Mouse (Mus musculus) CH12.LX (cell line): Measurements from ENCODE around the gene Gm20388. TPM values are rescaled to one million over a fixed set of nuclear protein-coding genes. Genes with fewer than 3 reads are reported as not detected.

Source experiments
- DNase-seq: peaks from one replicate; pipeline ENCODE4 v3.0.0-alpha.2; 2013; ENCODE audit errors: extremely low read depth
- H3K27ac ChIP-seq: 2 replicates; pipeline ENCODE4 v1.5.1; 2012; ENCODE audit warnings: low read depth, mild to moderate bottlenecking, control low read depth, moderate library complexity; ENCODE audit not compliant: insufficient read depth
- H3K27me3 ChIP-seq: replicated peaks from 2 replicates; pipeline ENCODE3; 2012; ENCODE audit warnings: inconsistent platforms
- H3K36me3 ChIP-seq, 2 experiments: replicated peaks in 1 of 2; 2 replicates each; pipeline versions ENCODE3 to v1.6.1; 2012; ENCODE audit warnings: inconsistent platforms in 1 of 2, low read length in 1 of 2, mild to moderate bottlenecking in 1 of 2, mixed read lengths in 1 of 2, moderate library complexity in 1 of 2; ENCODE audit not compliant: control insufficient read depth in 1 of 2, insufficient read depth in 1 of 2
- H3K4me1 ChIP-seq, 2 experiments: 2 replicates each; pipeline ENCODE4 v1.6.1; 2012; ENCODE audit warnings: inconsistent platforms in 1 of 2, moderate library complexity in 1 of 2; ENCODE audit not compliant: insufficient read depth in 2 of 2, control insufficient read depth in 1 of 2
- H3K4me2 ChIP-seq: 2 replicates; pipeline ENCODE4 v1.6.1; 2012; ENCODE audit warnings: low read depth, mild to moderate bottlenecking, control low read depth; ENCODE audit not compliant: poor library complexity, insufficient read depth, severe bottlenecking
- H3K4me3 ChIP-seq, 3 experiments: fragments of 150-350 bp in 1 of 3; sonication (generic) in 1 of 3; replicated peaks in 1 of 3; 2 replicates each; pipeline versions ENCODE3 to v1.5.1; 2011 to 2012; ENCODE audit warnings: low read depth in 2 of 3, low read length in 2 of 3, mild to moderate bottlenecking in 2 of 3, moderate library complexity in 2 of 3, control low read depth in 1 of 3, improper control_type of control experiment in 1 of 3, inconsistent platforms in 1 of 3, mixed read lengths in 1 of 3; ENCODE audit not compliant: poor library complexity in 1 of 3
- H3K79me2 ChIP-seq: replicated peaks from 2 replicates; pipeline ENCODE4 v1.6.1; 2012; ENCODE audit warnings: mild to moderate bottlenecking, moderate library complexity; ENCODE audit not compliant: control insufficient read depth, poor library complexity, insufficient read depth, severe bottlenecking; ENCODE audit errors: extremely low read depth
- H3K9ac ChIP-seq: 2 replicates; pipeline ENCODE4 v1.6.1; 2012; ENCODE audit warnings: low read depth, mild to moderate bottlenecking, control low read depth, moderate library complexity; ENCODE audit not compliant: insufficient read depth
- H3K9me3 ChIP-seq: replicated peaks from 2 replicates; pipeline ENCODE3; 2012; ENCODE audit warnings: low read length, inconsistent platforms, mixed read lengths
- CHD1 ChIP-seq: IDR thresholded peaks from 2 replicates; pipeline ENCODE4 v1.6.1; 2012; ENCODE audit warnings: low read depth, low read length, improper control_type of control experiment, inconsistent platforms
- E2F4 ChIP-seq: IDR thresholded peaks from 2 replicates; pipeline ENCODE4 v1.6.1; 2011; ENCODE audit warnings: low read depth, low read length, improper control_type of control experiment; ENCODE audit not compliant: insufficient replicate concordance
- ETS1 ChIP-seq: conservative IDR thresholded peaks from 2 replicates; pipeline ENCODE4 v1.6.1; 2012; ENCODE audit warnings: low read depth, mild to moderate bottlenecking, inconsistent platforms, low read length, improper control_type of control experiment, moderate library complexity
- HCFC1 ChIP-seq: IDR thresholded peaks from 2 replicates; pipeline ENCODE4 v1.6.1; 2012; ENCODE audit warnings: low read depth, mild to moderate bottlenecking, inconsistent platforms, low read length, improper control_type of control experiment
- IRF4 ChIP-seq: IDR thresholded peaks from 2 replicates; pipeline ENCODE4 v1.6.1; 2014; ENCODE audit warnings: low read depth, mild to moderate bottlenecking, inconsistent platforms, low read length, improper control_type of control experiment
- JUND ChIP-seq: conservative IDR thresholded peaks from 2 replicates; pipeline ENCODE4 v1.6.1; 2011; ENCODE audit warnings: low read depth, low read length, improper control_type of control experiment
- MXI1 ChIP-seq: IDR thresholded peaks from 2 replicates; pipeline ENCODE4 v1.6.1; 2011; ENCODE audit warnings: mild to moderate bottlenecking, low read depth, low read length, improper control_type of control experiment
- MYC ChIP-seq: IDR thresholded peaks from 2 replicates; pipeline ENCODE4 v1.6.1; 2011; ENCODE audit warnings: low read depth, mild to moderate bottlenecking, improper control_type of control experiment, low read length
- RAD21 ChIP-seq: IDR thresholded peaks from 2 replicates; pipeline ENCODE4 v1.6.1; 2011; ENCODE audit warnings: low read depth, mild to moderate bottlenecking, low read length, improper control_type of control experiment, moderate library complexity
- TBP ChIP-seq: conservative IDR thresholded peaks from 2 replicates; pipeline ENCODE4 v1.6.1; 2011; ENCODE audit warnings: low read depth, low read length, improper control_type of control experiment
- UBTF ChIP-seq: IDR thresholded peaks from 2 replicates; pipeline ENCODE4 v1.6.1; 2012; ENCODE audit warnings: low read depth, mild to moderate bottlenecking, inconsistent platforms, low read length, improper control_type of control experiment, moderate library complexity
- ZMIZ1 ChIP-seq: IDR thresholded peaks from 2 replicates; pipeline ENCODE4 v1.6.1; 2012; ENCODE audit warnings: low read depth, mild to moderate bottlenecking, inconsistent platforms, low read length, improper control_type of control experiment
- dilution Hi-C: fragments of 300-500 bp; cut with MboI; formaldehyde crosslinking; loops from 2 replicates; pipeline ENCODE4 v1.14.3; 2020; ENCODE audit warnings: low sequenced_read_pairs; ENCODE audit not compliant: extremely low pct_unique_long_range_greater_than_20kb, extremely low pct_ligation_motif_present
- in situ Hi-C: fragments of 300-500 bp; cut with MboI; formaldehyde crosslinking; loops from 3 replicates; pipeline ENCODE4 v1.14.3; 2019; ENCODE audit warnings: low sequenced_read_pairs, low pct_ligation_motif_present, low pct_unique_long_range_greater_than_20kb, mixed read lengths
- polyA plus RNA-seq: library from polyadenylated mRNA; unstranded; fragments of >175 nt; gene quantifications from 2 replicates; pipeline ENCODE4 v1.2.1, GENCODE M21; 2012; ENCODE audit warnings: low read depth; ENCODE audit not compliant: insufficient read length
- total RNA-seq, 2 experiments: library from RNA; depleted of rRNA; stranded (reverse); fragments of 300-350 nt in 1 of 2; fragments of >200 nt in 1 of 2; gene quantifications; 2 replicates each; pipeline ENCODE4 v1.2.3; 2012 to 2014

Gene Gm20388
- total and polyA plus RNA-seq, 3 experiments: 14.8 to 26.3 (median 22.2) TPM

GRCm38 (mm10) chr8:122106270-122106669 is 2195.6 kb downstream of the Gm20388 start:
- peaks cover 4% of the 10 kb centered on the region for H3K27me3 ChIP-seq
- TF ChIP-seq MXI1: no peak
- no peak for TF ChIP-seq UBTF
- no peak for TF ChIP-seq JUND
- no peak for TF ChIP-seq TBP
- no peak for TF ChIP-seq ZMIZ1
- TF ChIP-seq CHD1: no peak
- TF ChIP-seq RAD21: no peak
- TF ChIP-seq E2F4: no peak
- TF ChIP-seq HCFC1: no peak
- H3K4me3 ChIP-seq: no peak overlapping the region
- in situ Hi-C loops: no loop called here
- dilution Hi-C loops: no loop called here
- H3K27ac ChIP-seq: no peak overlapping the region
- no peak for DNase-seq
- H3K79me2 ChIP-seq: no peaks in the 10 kb centered on the region
- peaks cover 11 to 18% of the 10 kb centered on the region in 2 experiments for H3K4me1 ChIP-seq
- no peak overlapping the region for H3K4me2 ChIP-seq
- no peak overlapping the region for H3K9ac ChIP-seq
- no peaks in the 10 kb centered on the region for H3K36me3 ChIP-seq
- H3K9me3 ChIP-seq: no peaks in the 10 kb centered on the region

- peaks cover 10 to 34% of the 10 kb centered on the region in 2 experiments for H3K4me1 ChIP-seq
- H3K79me2 ChIP-seq: no peaks in the 10 kb centered on the region
- no peak overlapping the region for H3K27ac ChIP-seq
- H3K36me3 ChIP-seq: no peaks in the 10 kb centered on the region
- H3K9me3 ChIP-seq: no peaks in the 10 kb centered on the region
- peak; percentile 49 for DNase-seq
- no peak overlapping the region for H3K9ac ChIP-seq
- no peak overlapping the region for H3K4me3 ChIP-seq
- dilution Hi-C loops: no loop called here
- no peak overlapping the region for H3K4me2 ChIP-seq
- in situ Hi-C loops: no loop called here
- TF ChIP-seq JUND (no peak), MYC (no peak), ZMIZ1 (no peak), ETS1 (no peak)
- peaks cover 2% of the 10 kb centered on the region for H3K27me3 ChIP-seq
These were observed 2199.7 kb downstream of the Gm20388 start for GRCm38 (mm10) chr8:122110240-122110866.

GRCm38 (mm10) chr8:122110867-122111253 is 2200.2 kb downstream of the Gm20388 start:
- no peak overlapping the region for H3K4me3 ChIP-seq
- dilution Hi-C loops (no loop called here), in situ Hi-C loops (no loop called here)
- DNase-seq: no peak
- H3K4me2 ChIP-seq: no peak overlapping the region
- no peaks in the 10 kb centered on the region for H3K9me3 ChIP-seq
- H3K9ac ChIP-seq: no peak overlapping the region
- no peaks in the 10 kb centered on the region for H3K79me2 ChIP-seq
- no peak overlapping the region for H3K27ac ChIP-seq
- H3K36me3 ChIP-seq: no peaks in the 10 kb centered on the region
- no peak for TF ChIP-seq IRF4
- H3K27me3 ChIP-seq: peaks cover 2% of the 10 kb centered on the region
- H3K4me1 ChIP-seq: peaks cover 10 to 34% of the 10 kb centered on the region in 2 experiments
